Mouse (Mus musculus) megakaryocyte, embryonic 14.5 days (primary cell): ENCODE results near the gene 1700129C05Rik.

Source experiments
- FLI1 ChIP-seq: IDR thresholded peaks from 2 replicates; pipeline ENCODE4 v1.6.1; 2012; ENCODE audit warnings: low read length, inconsistent platforms, mixed read lengths
- GATA1 ChIP-seq: IDR thresholded peaks from 3 replicates; pipeline ENCODE4 v1.6.1; 2012; ENCODE audit warnings: mixed read lengths, low read length, inconsistent platforms, borderline replicate concordance

DNA sequence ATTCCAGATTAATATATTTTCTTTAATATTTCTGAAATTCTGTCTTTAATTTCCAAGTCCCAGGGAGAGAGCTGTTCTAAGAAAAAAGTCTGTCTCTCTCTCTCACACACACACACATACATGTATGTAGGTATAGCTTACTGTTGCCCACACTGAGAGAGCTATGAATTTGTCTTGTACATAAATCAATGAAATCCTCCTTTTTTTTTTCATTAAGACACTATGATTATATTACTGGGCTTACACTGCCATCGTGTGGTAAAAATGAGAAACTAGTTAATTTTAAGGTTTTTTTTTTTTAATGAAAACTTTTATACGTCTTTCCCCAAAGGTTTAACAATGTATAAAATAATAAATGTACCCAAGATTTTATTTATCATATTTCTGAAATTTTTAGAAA lies 28.4 kb downstream of the 1700129C05Rik start:
- no peak for TF ChIP-seq FLI1
- TF ChIP-seq GATA1, result no peak
